Mouse (Mus musculus): ENCODE measurements around the gene Atad3a. TPM values are rescaled to one million over a fixed set of nuclear protein-coding genes. Genes with fewer than 3 reads are reported as not detected.
A peak's percentile ranks its signal among the peaks of the same experiment; 100 is the strongest.

Gene Atad3a
- polyA plus RNA-seq, 1 experiment, result 20.5 TPM

GRCm38 (mm10) chr4:155721668-155722083 lies 39.2 kb downstream of the Atad3a start:
- H3K36me3 ChIP-seq (replicated peaks; ENCODE audit: low read length), result peaks cover 84% of the 10 kb centered on the region
- peaks cover 41% of the 10 kb centered on the region for H3K4me1 ChIP-seq
- TF ChIP-seq GATA1 (IDR thresholded peaks at IDR 0.05; ENCODE audit: borderline replicate concordance, low read length) (no peak), FLI1 (IDR thresholded peaks at IDR 0.05; ENCODE audit: low read length) (no peak)
- H3K9me3 ChIP-seq, result no peaks in the 10 kb centered on the region
- H3K4me3 ChIP-seq (replicated peaks), result no peak overlapping the region
- H3K27me3 ChIP-seq (replicated peaks), result no peaks in the 10 kb centered on the region

GRCm38 (mm10) chr4:155710521-155711252 lies 50.2 kb downstream of the Atad3a start:
- peaks cover 58% of the 10 kb centered on the region for H3K36me3 ChIP-seq (replicated peaks; ENCODE audit: low read length)
- H3K9me3 ChIP-seq, result no peaks in the 10 kb centered on the region
- H3K4me1 ChIP-seq, result peaks cover 80% of the 10 kb centered on the region
- no peaks in the 10 kb centered on the region for H3K27me3 ChIP-seq (replicated peaks)
- TF ChIP-seq GATA1 (IDR thresholded peaks at IDR 0.05; ENCODE audit: borderline replicate concordance, low read length), result no peak
- peak overlapping the region; percentile 85 for H3K4me3 ChIP-seq (replicated peaks)

- H3K27me3 ChIP-seq (replicated peaks), result no peaks in the 10 kb centered on the region
- H3K36me3 ChIP-seq (replicated peaks; ENCODE audit: low read length), result peaks cover 42% of the 10 kb centered on the region
- TF ChIP-seq FLI1 (IDR thresholded peaks at IDR 0.05; ENCODE audit: low read length) (no peak), GATA1 (IDR thresholded peaks at IDR 0.05; ENCODE audit: borderline replicate concordance, low read length) (no peak)
- peak overlapping the region; percentile 79 for H3K4me3 ChIP-seq (replicated peaks)
- H3K9me3 ChIP-seq, result no peaks in the 10 kb centered on the region
- peaks cover 76% of the 10 kb centered on the region for H3K4me1 ChIP-seq
Observed at GRCm38 (mm10) chr4:155708988-155709387, 51.9 kb downstream of the Atad3a start.

- no peaks in the 10 kb centered on the region for H3K27me3 ChIP-seq (replicated peaks)
- H3K4me1 ChIP-seq, result peaks cover 76% of the 10 kb centered on the region
- H3K36me3 ChIP-seq (replicated peaks; ENCODE audit: low read length), result peaks cover 39% of the 10 kb centered on the region
- TF ChIP-seq GATA1 (IDR thresholded peaks at IDR 0.05; ENCODE audit: borderline replicate concordance, low read length), result no peak
- no peak for TF ChIP-seq FLI1 (IDR thresholded peaks at IDR 0.05; ENCODE audit: low read length)
- no peaks in the 10 kb centered on the region for H3K9me3 ChIP-seq
- H3K4me3 ChIP-seq (replicated peaks), result peak overlapping the region; percentile 81
Observed at GRCm38 (mm10) chr4:155708582-155708981, 52.3 kb downstream of the Atad3a start.

- Histone ChIP-seq H3K36me3 (replicated peaks; ENCODE audit: low read length) (peaks cover 23% of the 10 kb centered on the region), H3K4me1 (peaks cover 59% of the 10 kb centered on the region)
- TF ChIP-seq GATA1 (IDR thresholded peaks at IDR 0.05; ENCODE audit: borderline replicate concordance, low read length) (no peak), FLI1 (IDR thresholded peaks at IDR 0.05; ENCODE audit: low read length) (no peak)
Observed at GRCm38 (mm10) chr4:155705592-155705929, 55.3 kb downstream of the Atad3a start.

GRCm38 (mm10) chr4:155704721-155705591 lies 55.9 kb downstream of the Atad3a start, which contains the start of gene Ssu72:
Gene Ssu72 (plus strand): TSS chr4:155704800.
- Histone ChIP-seq H3K4me3 (replicated peaks) (peak within 1 kb of the TSS; percentile 97), H3K36me3 (replicated peaks; ENCODE audit: low read length) (peaks cover 20% of the 10 kb centered on the region), H3K27me3 (replicated peaks) (no peaks in the 10 kb centered on the region), H3K9me3 (no peaks in the 10 kb centered on the region), H3K4me1 (peaks cover 53% of the 10 kb centered on the region)
- 0 out of 2 replicates have a peak, but pooled peaks have one; percentile 38 for TF ChIP-seq FLI1 (IDR thresholded peaks at IDR 0.05; ENCODE audit: low read length)
- no peak for TF ChIP-seq GATA1 (IDR thresholded peaks at IDR 0.05; ENCODE audit: borderline replicate concordance, low read length)

More at GRCm38 (mm10) chr4:155705592-155705929, 55.3 kb downstream of the Atad3a start:
- Histone ChIP-seq H3K9me3 (no peaks in the 10 kb centered on the region), H3K4me3 (replicated peaks) (peak overlapping the region; percentile 97), H3K27me3 (replicated peaks) (no peaks in the 10 kb centered on the region)

- H3K4me3 ChIP-seq (replicated peaks), result peak overlapping the region; percentile 97
- peaks cover 13% of the 10 kb centered on the region for H3K36me3 ChIP-seq (replicated peaks; ENCODE audit: low read length)
- H3K4me1 ChIP-seq, result peaks cover 38% of the 10 kb centered on the region
- peaks cover 6% of the 10 kb centered on the region for H3K27me3 ChIP-seq (replicated peaks)
- no peaks in the 10 kb centered on the region for H3K9me3 ChIP-seq
- TF ChIP-seq FLI1 (IDR thresholded peaks at IDR 0.05; ENCODE audit: low read length), result no peak
- TF ChIP-seq GATA1 (IDR thresholded peaks at IDR 0.05; ENCODE audit: borderline replicate concordance, low read length), result no peak
Observed at GRCm38 (mm10) chr4:155703425-155703929, 57.4 kb downstream of the Atad3a start.

GRCm38 (mm10) chr4:155700425-155700824 lies 60.5 kb downstream of the Atad3a start:
- TF ChIP-seq FLI1 (IDR thresholded peaks at IDR 0.05; ENCODE audit: low read length) (no peak), GATA1 (IDR thresholded peaks at IDR 0.05; ENCODE audit: borderline replicate concordance, low read length) (no peak)
- Histone ChIP-seq H3K36me3 (replicated peaks; ENCODE audit: low read length) (no peaks in the 10 kb centered on the region), H3K9me3 (no peaks in the 10 kb centered on the region), H3K4me1 (peaks cover 37% of the 10 kb centered on the region), H3K27me3 (replicated peaks) (peaks cover 27% of the 10 kb centered on the region), H3K4me3 (replicated peaks) (no peak overlapping the region)

- Histone ChIP-seq H3K4me3 (replicated peaks) (no peak overlapping the region), H3K36me3 (replicated peaks; ENCODE audit: low read length) (no peaks in the 10 kb centered on the region), H3K9me3 (no peaks in the 10 kb centered on the region), H3K27me3 (replicated peaks) (peaks cover 60% of the 10 kb centered on the region), H3K4me1 (peaks cover 55% of the 10 kb centered on the region)
- no peak for TF ChIP-seq FLI1 (IDR thresholded peaks at IDR 0.05; ENCODE audit: low read length)
- TF ChIP-seq GATA1 (IDR thresholded peaks at IDR 0.05; ENCODE audit: borderline replicate concordance, low read length), result no peak
Observed at GRCm38 (mm10) chr4:155696261-155697255, 64.3 kb downstream of the Atad3a start.

Measured in megakaryocyte, embryonic 14.5 days (primary cell).